Mouse (Mus musculus): Measurements from ENCODE around the gene Sec23ip.
"Not testable (repeated sequence)": the region's sequence is repeated elsewhere in the genome, so short reads cannot be mapped to it uniquely, and the experiment has no call there.

Gene Sec23ip

GRCm38 (mm10) chr7:128744684-128745485 lies at the start of gene Sec23ip:
TSS of gene Sec23ip (plus strand) at chr7:128744943.
- peak; percentile 96 for DNase-seq (ENCODE audit: extremely low spot score, low read depth, low spot score)

GRCm38 (mm10) chr7:128699959-128700358 lies 44.8 kb upstream of the Sec23ip start:
- DNase-seq (ENCODE audit: extremely low spot score, low read depth, low spot score) = not testable (repeated sequence)

- peak; percentile 30 for DNase-seq (ENCODE audit: extremely low spot score, low read depth, low spot score)
These were observed 39.0 kb upstream of the Sec23ip start for GRCm38 (mm10) chr7:128705735-128706134.

DNA sequence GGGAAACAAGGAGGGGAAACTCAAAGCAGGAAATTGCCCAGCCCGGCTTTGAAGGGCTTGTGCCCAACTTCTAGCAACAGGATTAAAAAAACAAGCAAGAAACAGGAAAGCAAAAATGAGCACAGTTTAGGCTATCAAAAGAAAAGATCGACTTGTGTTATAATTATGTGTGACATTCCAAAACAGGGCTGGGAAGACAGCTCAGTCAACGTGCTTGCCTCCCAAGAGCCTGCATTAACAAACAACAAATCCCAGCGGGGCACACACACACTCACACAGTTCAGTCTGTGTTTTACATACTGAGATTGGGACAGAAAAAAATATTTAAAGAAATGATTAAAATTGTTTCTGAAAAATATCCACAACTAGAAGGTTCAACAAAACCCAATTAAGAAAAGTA lies 26.8 kb upstream of the Sec23ip start:
- DNase-seq (ENCODE audit: extremely low spot score, low read depth, low spot score) = no peak

- DNase-seq (ENCODE audit: extremely low spot score, low read depth, low spot score) = peak; percentile 47
These were observed 20.0 kb upstream of the Sec23ip start for GRCm38 (mm10) chr7:128724761-128725160.

DNA sequence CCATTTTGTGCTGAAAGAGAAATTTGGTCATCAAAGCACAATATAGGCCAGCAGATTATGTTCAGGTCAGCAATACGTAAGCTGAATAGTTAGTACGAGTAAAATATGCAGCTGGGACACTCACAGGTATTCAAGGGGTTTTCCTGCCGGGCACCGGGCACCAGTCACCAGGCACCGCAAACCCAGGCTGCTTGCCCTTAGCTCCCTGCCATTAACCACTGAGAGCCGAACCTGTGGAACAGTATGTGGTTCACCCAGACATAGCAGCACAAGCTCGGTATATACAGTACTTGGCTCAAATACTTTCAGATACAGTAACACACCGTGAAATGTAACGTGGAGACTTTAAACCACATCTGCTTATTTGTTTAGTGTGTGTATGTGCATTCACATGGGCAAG lies 19.6 kb upstream of the Sec23ip start:
- DNase-seq (ENCODE audit: extremely low spot score, low read depth, low spot score) = no peak

GRCm38 (mm10) chr7:128726999-128727398 lies 17.7 kb upstream of the Sec23ip start:
- no peak for DNase-seq (ENCODE audit: extremely low spot score, low read depth, low spot score)

DNA sequence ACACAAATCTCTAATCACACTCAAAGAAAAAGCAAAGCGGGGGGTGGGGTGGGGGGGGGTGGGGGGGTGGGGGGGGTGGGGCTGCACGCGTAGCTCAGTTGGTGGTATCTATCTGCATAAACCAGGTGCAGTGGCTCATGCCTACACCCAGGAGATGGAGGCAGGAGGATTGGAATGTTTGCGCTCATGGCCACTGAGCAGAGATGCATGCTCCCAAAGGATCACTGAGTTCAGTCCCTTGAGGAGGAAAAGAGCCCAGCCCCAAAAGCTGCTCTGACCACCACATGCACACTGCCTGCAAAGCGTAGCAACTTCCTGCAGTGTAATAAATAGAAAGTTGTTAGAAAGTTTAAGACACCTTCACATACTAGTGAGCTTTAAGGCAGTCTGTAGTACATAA lies 17.0 kb upstream of the Sec23ip start:
- no peak for DNase-seq (ENCODE audit: extremely low spot score, low read depth, low spot score)

DNA sequence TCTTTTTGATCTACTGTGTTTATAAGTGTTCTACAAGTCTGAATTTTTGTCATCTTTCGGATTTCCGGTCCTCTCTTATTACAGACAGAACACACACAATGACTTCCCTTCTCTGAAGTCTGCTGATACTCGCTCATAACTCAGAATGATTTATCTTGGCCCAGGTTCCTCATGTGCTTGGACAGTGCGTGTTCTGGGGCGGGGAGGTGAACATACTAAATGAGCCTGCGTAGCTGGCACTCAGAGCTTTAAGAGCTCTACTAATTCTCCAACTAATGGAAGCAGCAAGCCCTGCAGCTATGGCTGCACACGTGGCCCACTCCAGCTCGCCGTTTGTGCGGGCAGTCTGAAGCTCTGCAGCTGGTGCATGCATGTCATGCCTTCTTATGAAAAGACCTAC lies 16.0 kb upstream of the Sec23ip start:
- no peak for DNase-seq (ENCODE audit: extremely low spot score, low read depth, low spot score)

- no peak for DNase-seq (ENCODE audit: extremely low spot score, low read depth, low spot score)
These were observed 13.2 kb upstream of the Sec23ip start for GRCm38 (mm10) chr7:128731585-128731984.

- DNase-seq (ENCODE audit: extremely low spot score, low read depth, low spot score) = no peak
These were observed 6.7 kb upstream of the Sec23ip start for GRCm38 (mm10) chr7:128738041-128738440.

DNA sequence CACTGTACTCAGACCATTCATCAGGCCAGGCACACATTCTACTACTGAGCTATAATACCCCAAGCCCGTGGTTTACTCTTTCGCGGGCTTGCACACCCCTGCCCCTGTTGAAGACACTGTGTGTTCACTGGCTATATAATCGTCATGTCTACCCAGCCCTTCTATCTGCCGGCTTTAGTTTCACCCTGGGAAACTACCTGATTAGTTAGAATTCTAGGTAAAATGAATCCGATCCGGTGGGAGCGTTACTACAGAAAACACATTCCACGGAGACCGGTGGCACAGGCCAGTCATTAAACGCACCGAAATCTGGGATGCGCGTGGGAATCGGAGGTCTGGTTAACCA lies 5.7 kb upstream of the Sec23ip start:
- DNase-seq (ENCODE audit: extremely low spot score, low read depth, low spot score) = no peak

DNA sequence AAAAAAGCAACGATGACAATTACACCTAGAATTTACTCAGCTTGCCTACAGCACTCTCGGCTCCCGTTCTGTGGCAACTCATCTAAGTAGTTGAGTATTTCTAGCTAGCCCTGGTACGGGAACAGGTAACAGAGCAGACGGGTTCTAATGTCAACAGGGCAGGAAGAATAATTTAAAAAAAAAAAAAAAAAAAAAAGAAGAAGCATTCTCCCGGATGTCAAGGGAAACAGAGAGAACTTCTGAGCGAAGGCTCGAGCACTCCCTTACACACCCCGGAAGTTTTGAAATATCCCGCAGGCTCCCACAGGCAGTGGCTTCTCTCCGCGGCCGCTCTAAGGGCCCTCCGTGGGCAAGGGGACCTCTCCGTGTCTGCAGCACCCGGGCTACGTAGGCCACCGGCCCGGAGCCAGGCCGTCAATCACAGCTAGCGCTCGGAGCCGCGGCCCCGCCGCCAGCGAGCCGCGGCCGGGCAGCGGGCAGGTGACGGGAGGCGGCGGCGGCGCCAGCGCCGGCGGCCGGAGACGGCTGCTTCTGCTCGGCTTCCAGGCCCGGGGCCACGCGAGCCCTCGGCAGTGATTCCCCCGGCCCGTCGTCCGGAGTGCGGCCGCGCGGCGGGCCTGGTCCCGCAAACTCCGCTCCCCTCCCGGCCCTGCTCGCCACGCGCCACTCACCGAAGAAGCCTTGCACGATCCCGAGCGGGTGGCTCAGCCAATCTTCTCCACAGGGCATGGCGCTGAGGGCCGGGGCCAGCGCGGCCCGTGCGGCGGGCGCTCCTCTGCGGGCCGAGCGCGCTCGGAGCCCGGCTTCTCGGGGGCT lies 5.1 kb upstream of the Sec23ip start:
- DNase-seq (ENCODE audit: extremely low spot score, low read depth, low spot score) = no peak

DNA sequence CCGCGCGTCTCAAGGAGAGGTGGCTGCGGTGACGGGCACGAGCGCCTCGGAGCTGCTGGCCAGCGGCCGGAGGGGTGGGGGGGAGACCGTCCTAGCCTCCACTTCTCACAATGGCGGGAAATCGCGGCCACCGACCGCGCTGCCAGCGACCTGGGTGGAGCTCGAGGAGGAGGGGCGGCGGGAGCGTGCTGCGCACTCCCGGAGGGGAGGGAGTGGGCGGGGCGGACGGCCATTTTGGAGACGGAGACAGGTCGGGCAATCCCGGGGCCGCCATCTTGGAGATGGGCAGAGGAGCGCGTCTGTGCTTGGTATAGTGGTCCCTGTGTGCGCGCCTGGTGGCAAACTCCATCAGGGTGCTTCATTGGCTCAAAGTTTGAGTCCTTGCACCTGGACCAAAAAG lies 4.4 kb upstream of the Sec23ip start, which contains the start of gene Mcmbp:
TSS of gene Mcmbp (minus strand) at position 162 of the 400 bp plus-strand sequence.
- peak; percentile 52 for DNase-seq (ENCODE audit: extremely low spot score, low read depth, low spot score)

DNA sequence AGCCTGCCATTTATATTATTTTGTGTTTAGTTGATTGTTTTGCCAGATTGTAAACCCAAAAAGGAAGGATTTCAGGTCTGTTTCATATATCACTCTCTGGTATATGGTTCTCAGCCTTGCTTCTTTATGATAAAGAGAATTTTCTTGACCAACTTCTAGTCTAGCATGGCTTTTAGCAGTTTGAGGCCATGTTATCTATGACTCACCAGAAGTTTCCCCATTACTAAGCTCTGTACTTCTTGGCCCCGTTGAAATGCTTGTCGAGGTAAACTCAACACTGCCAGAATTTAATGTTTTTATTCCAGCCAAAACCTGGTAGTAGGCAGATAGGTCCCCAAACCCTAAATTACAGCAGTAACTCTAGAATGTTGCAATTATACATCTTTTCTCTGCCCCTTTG lies 845 bp upstream of the Sec23ip start:
- DNase-seq (ENCODE audit: extremely low spot score, low read depth, low spot score) = no peak

DNA sequence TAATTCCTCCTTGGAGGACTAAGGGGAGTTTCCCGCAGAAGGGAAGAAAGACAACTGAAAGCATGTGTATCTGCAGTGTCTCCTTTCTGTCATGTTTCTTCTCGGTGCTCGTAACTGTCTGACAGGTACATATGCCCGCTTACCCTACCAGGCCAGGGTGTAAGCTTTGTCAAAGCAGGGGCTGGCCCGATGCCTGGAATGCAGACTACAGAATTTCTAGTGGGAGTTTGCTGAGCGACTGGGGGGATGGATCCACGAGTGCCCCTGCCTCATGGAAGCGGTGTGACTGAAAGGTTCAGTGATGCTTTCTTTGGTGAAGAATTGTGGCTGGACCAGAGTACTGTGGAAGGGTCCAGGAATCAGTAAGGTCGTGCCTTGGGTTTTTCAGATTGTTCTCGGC lies 1.4 kb downstream of the Sec23ip start:
- no peak for DNase-seq (ENCODE audit: extremely low spot score, low read depth, low spot score)

DNA sequence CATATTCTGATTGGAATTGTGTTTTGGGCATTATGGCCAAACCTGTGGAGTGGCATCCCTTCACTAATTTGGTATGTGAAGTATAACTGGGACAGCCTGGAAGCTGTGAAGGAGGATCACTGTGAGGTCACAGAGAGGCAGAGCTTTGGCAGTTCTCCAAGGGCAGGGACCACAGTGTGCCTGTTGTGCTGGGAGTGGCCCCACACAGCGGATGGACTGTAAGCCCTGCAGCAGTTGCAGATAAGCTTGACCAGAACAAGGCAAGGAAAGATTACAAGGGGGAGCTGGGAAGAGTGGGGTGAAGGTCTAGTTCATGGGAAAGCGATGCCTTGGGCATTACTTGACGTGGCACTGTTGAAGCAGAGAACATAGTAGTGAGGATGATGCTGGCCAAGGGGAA lies 4.0 kb downstream of the Sec23ip start:
- DNase-seq (ENCODE audit: extremely low spot score, low read depth, low spot score) = no peak

DNA sequence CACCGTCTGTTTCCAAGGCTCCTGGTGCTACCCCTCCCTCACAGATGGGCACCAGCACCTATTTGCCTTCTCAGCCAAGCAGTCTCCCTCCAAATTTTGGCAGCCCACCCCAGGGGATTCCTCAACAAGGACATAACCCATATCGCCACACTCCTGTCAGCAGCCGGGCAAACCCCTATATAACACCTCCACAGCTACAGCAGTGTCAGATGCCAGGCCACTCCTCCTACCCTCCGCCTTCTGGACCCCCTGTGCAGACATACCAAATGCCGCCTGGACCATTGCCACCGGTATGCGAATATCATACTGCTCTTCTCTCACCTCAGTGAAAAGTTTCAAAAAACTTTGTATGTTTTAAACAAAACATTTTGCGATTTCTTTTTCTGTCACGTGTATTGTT lies 5.6 kb downstream of the Sec23ip start:
- DNase-seq (ENCODE audit: extremely low spot score, low read depth, low spot score) = no peak

- no peak for DNase-seq (ENCODE audit: extremely low spot score, low read depth, low spot score)
These were observed 7.3 kb downstream of the Sec23ip start for GRCm38 (mm10) chr7:128752012-128752411.

GRCm38 (mm10) chr7:128755396-128755795 lies 10.7 kb downstream of the Sec23ip start:
- no peak for DNase-seq (ENCODE audit: extremely low spot score, low read depth, low spot score)

DNA sequence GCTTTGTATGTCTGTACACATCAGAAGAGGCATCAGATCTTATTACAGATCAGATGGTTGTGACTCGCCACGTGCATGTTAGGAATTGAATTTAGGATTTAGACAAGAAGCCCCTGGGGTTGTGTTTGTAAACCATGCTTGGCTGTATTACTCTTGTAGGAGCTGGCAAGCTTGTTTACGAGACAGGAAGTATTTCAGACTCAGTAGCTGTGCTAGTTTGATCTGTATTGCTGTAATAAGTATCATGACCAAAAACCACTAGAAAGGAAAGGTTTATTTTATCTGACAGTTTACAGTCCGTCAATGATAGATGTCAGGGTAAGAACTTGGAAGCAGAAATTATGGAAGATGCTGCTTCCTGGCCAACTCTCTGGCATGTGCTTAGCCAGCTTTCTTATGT lies 14.2 kb downstream of the Sec23ip start:
- DNase-seq (ENCODE audit: extremely low spot score, low read depth, low spot score) = no peak

DNA sequence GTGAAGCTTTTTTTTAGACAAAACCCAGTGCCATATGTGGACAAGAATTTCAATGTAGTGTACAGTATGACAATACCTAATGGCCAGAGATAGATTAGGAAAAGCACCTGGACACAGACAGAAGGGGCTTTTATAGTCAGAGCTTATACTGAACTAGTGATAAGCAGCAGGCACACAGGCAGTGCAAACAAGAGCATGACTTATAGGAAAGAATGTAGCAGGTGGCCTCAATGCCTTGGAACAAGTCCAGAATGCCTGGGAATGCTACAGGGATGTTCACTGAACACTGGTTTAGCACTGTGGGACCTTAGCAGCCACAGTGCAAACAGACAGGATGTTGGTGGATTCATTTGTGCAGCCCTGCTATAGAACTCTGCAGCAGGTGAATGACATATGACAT lies 22.0 kb downstream of the Sec23ip start:
- DNase-seq (ENCODE audit: extremely low spot score, low read depth, low spot score) = no peak

All from hindlimb bud, embryonic 11.5 days (tissue).